Comparison of ENCODE assay signal across 9 mouse cellular contexts in genomic region chr3:152105341-152105740, GRCm38 (mm10).
DNase-seq lines count a peak whose midpoint lies in the region; ATAC-seq and TF ChIP-seq lines count a peak whose summit lies in the region.
"Had no signal": no experiment of that assay in that cellular context is flagged by ENCODE, and none has a peak within 500 bp of the region (broad histone marks: within the 10 kb centered on the region; RNA-seq: fewer than 3 reads in every experiment).

No protein-coding gene starts in this region.

- 2% methylated on average over 14 of the region's 14 CpGs for WGBS in forebrain, postnatal 0 days
- 9% methylated on average over 14 of the region's 14 CpGs for WGBS in lung, adult 2 months
- 4% methylated on average over 14 of the region's 14 CpGs for WGBS in neural tube, embryonic 15.5 days

- H3K9me3 ChIP-seq in forebrain, postnatal 0 days (ENCODE audit: low read length), result no peaks in the 10 kb centered on the region
- no peaks in the 10 kb centered on the region for H3K9me3 ChIP-seq in neural tube, embryonic 15.5 days (replicated peaks)

- peak overlapping the region; percentile 24 for H3K4me3 ChIP-seq in forebrain, postnatal 0 days (ENCODE audit: low read depth, low read length)
- no peak overlapping the region for H3K4me3 ChIP-seq in lung, adult 2 months (replicated peaks; ENCODE audit: extremely low read depth, low read depth, low read length)
- peak overlapping the region; percentile 45 for H3K4me3 ChIP-seq in neural tube, embryonic 15.5 days (replicated peaks)

- H3K27me3 ChIP-seq in forebrain, postnatal 0 days (ENCODE audit: insufficient read depth, low read length), result no peaks in the 10 kb centered on the region
- peaks cover 14% of the 10 kb centered on the region; the same call in 1 of the 2 replicates for H3K27me3 ChIP-seq in neural tube, embryonic 15.5 days (replicated peaks)

- H3K36me3 ChIP-seq in forebrain, postnatal 0 days (ENCODE audit: insufficient read depth), result no peaks in the 10 kb centered on the region
- no peaks in the 10 kb centered on the region for H3K36me3 ChIP-seq in neural tube, embryonic 15.5 days

- H3K27ac ChIP-seq in forebrain, postnatal 0 days (ENCODE audit: low read depth, low read length), result peak overlapping the region; percentile 69; the same call in 1 of the 2 replicates
- H3K27ac ChIP-seq in neural tube, embryonic 15.5 days (replicated peaks), result peak overlapping the region; percentile 19
- H3K27ac ChIP-seq: macrophage had no signal

- peak; percentile 86 for DNase-seq in MN1 (ENCODE audit: low spot score)
- DNase-seq in cerebellum, adult 18-20 months, result peak; percentile 67 to 78
- DNase-seq in forebrain, postnatal 0 days, result peak; percentile 85
- DNase-seq in heart, postnatal 25 days (ENCODE audit: low spot score), result peak; percentile 31
- peak; percentile 56 to 59 for DNase-seq in layer of hippocampus, adult 8-10 months (ENCODE audit: low spot score in 2 of 2)
- DNase-seq in lung, adult 2 months, result peak; percentile 49
- peak; percentile 51 for DNase-seq in thymus, postnatal 25 days

- TF ChIP-seq POLR2A in lung, adult 2 months (IDR thresholded peaks at IDR 0.05; ENCODE audit: borderline replicate concordance, extremely low read depth, low read depth, low read length), result no peak

- intact Hi-C loops in heart, postnatal 25 days (cut with DNase I), result no loop called here

- H3K4me1 ChIP-seq in forebrain, postnatal 0 days (ENCODE audit: insufficient read depth), result peaks cover 7% of the 10 kb centered on the region
- H3K4me1 ChIP-seq in lung, adult 2 months (ENCODE audit: control insufficient read depth, insufficient read depth, low read length), result peaks cover 4% of the 10 kb centered on the region; the same call in 1 of the 2 replicates
- peaks cover 29% of the 10 kb centered on the region for H3K4me1 ChIP-seq in neural tube, embryonic 15.5 days

- peak; percentile 94 for TF ChIP-seq CTCF in forebrain, postnatal 0 days (IDR thresholded peaks at IDR 0.05; ENCODE audit: low read depth)
- peak; percentile 73 for TF ChIP-seq CTCF in lung, adult 2 months (IDR thresholded peaks at IDR 0.05; ENCODE audit: insufficient read depth, low read length)

- H3K9ac ChIP-seq in forebrain, postnatal 0 days, result peak overlapping the region; percentile 52
- H3K9ac ChIP-seq in neural tube, embryonic 15.5 days (replicated peaks), result peak overlapping the region; percentile 12

- peak overlapping the region; percentile 80 for H3K4me2 ChIP-seq in forebrain, postnatal 0 days (ENCODE audit: low read depth)
- peak overlapping the region; percentile 92 for H3K4me2 ChIP-seq in neural tube, embryonic 15.5 days

- peak; percentile 84 for ATAC-seq in forebrain, postnatal 0 days
- peak; percentile 70 for ATAC-seq in neural tube, embryonic 15.5 days (ENCODE audit: low FRiP score)

Comparison
In these comparisons a context has a peak if more than half of its experiments do, and no peak if none do; other contexts are left out.
1. DNase-seq: peak in every context shown above with its lines; median percentile 86 in MN1; 85 in forebrain, postnatal 0 days; 72 in cerebellum, adult 18-20 months; 58 in layer of hippocampus, adult 8-10 months; 51 in thymus, postnatal 25 days; 49 in lung, adult 2 months; 31 in heart, postnatal 25 days.